Mouse (Mus musculus) B cell, adult 2 months (primary cell): Measurements from ENCODE around the gene Taf3.

Source experiments
- DNase-seq, 2 experiments: peaks; one replicate each; pipeline ENCODE4 v3.0.0; 2022

The Taf3 gene

DNA sequence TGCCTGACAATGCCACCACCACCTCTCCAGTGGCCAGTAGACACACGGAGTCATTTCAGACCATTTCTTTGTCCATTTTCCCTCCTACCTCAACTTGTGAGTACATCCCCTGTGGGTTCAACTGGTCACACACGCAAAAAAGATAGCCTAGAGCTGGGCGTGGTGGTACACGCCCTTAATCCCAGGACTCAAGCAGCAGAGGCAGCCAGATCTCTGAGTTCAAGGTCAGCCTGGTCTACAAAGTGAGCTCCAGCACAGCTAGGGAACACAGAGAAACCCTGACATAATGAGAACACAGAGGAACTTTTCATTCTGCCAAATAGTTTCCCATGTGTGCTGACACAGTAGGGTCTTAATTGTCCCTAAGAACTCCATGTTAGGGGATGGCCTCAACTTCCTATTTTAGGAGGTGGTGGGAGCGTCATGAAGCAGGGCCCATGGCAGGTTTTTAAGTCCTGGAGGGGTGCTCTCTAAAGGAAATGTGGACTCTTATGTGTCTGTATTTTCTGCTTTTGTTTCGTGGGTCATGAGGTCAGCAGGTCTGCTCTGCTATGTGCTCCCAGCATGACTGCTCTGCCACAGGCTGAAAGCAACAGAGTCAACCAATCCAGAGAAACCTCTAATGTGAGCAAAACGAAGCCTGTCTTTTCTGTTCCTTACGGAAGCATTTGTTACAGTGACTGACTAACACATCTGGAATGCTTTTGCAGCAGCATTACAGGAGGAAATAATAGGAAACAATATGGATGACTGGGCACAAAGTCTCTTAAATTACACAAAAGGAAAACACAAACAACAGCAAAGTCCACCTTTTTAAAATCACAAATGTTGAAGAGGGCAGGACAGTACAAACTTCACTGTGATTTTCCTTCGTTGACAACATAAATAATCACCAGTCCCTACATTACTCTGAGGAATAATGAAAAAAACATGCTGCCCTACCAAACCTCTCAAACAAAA, 92.5 kb downstream of the Taf3 start:
- DNase-seq = no peak

GRCm38 (mm10) chr2:9946739-9947138, 101.7 kb downstream of the Taf3 start:
- no peak for DNase-seq

DNA sequence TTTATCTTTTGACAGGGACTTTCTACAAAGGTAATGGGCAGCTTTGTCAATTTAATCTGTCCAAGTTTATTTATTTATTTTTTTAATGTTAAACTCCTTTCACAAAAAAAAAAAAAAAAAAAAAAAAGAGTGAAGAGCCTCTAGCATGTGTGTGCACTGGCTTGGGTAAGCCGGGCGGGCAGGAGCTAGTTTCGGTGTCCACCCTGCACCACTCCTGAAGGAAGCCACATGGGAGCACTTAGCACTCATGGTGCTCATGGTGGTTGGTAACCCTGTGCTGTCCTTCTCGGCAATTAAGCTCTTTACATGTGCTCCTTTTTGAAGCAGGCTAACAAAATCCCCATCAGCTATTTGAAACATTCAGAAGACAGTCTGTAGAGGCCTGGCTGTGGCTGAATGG, 102.8 kb downstream of the Taf3 start:
- no peak for DNase-seq

GRCm38 (mm10) chr2:9943011-9943410, 105.4 kb downstream of the Taf3 start:
- no peak for DNase-seq

DNA sequence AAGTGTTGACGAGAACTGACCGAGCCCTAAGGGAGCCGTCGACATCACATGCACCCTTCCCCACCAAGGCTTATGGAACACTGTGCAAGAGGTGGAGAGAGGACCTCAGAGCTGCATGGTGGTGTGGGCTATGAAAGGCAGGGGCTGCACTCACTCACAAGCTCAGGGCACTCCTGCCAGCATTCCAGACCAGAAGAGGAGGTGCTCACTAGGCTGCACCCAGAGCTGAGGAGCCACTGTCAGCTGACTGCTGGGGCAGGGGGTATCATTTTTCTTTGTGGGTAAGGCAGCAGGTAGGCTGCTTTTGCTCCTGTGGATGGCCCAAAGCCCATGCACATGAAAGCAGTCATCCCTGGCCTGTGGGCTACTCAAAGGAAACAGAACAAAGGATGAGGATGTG, 109.1 kb downstream of the Taf3 start:
- DNase-seq = no peak

GRCm38 (mm10) chr2:9935965-9936364, 112.4 kb downstream of the Taf3 start:
- no peak for DNase-seq

DNA sequence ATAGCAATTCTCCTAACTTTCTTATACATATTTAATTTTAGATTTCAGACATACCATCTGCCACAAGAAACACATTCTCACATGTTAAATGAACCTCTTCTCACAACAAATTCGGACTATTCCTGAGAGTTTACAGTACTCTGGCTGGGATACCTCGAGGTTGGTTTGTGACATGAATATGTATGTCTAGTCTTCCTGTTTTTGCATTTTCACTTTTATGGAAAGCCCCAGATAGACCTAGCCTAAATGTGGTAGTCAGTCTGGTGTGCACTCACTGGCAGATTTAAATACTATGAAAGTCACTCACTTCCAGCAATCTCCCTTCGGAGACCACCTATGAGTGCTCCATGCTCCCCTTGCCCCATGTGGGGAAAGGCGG, 121.5 kb downstream of the Taf3 start:
- no peak for DNase-seq

DNA sequence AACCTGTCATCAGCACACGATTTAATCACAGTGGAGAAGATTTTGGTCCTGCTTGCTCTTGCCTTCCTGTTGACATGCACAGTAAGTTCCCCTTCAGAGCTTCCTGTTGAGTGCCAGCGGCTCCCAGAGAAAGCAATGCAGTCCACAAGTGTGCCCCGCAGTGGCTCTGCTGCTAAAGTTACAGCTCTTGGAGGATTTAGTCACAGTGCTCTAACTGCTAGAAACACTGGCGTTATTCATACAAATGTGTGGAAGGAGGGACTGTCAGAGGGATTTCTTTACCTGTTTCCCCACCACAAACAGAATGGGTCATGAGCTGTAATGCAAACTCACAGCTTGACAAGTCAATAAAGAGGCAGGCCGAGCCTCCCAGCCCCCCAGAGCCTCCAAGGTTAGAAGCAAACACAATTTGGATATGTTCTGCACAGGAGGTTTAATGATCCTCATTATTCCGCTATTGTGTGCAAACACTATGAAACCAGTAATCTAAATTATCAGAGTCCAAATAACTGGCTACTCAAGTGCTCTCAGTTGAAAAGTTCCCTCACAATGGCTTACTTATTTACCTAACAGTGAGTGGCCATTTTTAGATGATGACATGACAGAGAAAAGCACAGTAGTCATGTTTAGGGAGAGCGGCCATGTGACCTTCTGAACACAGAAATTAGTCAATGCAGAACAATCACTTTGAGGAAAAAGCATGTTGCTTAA, 122.0 kb downstream of the Taf3 start:
- peak in 1 of 2 experiments; percentile 6 for DNase-seq

GRCm38 (mm10) chr2:9918691-9919471, 129.5 kb downstream of the Taf3 start:
- DNase-seq = no peak

DNA sequence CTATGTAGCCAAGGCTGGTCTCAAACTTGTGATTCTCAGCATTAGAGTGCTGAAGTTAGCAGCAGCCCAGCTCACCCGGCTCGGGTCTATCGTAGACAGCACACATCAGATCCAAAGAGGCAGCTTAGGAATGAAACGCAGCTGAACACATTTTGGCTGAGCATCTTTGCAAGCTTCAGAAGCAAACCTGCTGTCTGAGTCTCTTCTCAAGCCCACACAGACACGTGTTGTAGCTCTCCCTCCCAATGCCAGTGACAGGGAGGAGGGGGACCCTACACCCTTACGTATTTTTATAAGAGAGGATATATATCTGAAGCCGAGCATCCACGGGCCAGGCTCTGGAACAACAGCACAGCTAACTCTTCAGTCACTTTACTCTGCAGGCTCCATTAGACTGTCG, 130.8 kb downstream of the Taf3 start:
- DNase-seq = no peak

GRCm38 (mm10) chr2:9905995-9906394, 142.4 kb downstream of the Taf3 start:
- no peak for DNase-seq

- no peak for DNase-seq
Observed at GRCm38 (mm10) chr2:9903854-9904560, 144.4 kb downstream of the Taf3 start.

GRCm38 (mm10) chr2:9897846-9898245, 150.6 kb downstream of the Taf3 start:
- no peak for DNase-seq

DNA sequence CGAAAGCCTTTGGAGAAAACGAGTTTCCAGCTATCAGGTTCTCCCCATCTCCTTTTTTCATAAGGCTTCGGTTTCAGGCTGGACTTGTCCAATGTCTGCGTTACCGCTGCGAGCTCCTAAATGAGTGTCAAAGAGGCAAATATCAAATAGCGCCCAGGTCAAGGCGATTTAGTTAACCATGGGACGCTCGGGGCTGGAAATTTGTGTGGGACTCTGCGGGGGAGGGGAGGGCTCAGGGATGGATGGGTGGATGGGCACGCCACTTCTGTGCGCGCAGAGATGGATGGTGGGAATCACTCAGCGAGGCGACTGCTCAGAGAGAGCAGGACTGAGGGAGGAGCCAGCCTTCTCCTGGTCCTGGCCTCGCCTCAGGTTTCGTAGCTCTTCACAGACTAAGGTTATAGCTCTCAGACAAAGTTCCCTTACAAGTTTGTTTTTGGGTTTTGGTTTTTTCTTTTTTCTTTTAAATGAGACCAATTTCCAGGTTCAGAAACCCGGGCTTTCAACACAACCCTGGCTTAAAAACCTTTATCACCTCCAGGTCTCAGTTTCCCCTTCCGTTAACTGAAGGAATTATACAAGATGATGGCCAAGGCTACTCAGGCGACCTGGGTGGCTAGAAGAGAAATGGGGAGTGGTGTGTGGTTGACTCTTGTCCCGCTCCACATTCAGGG, 152.2 kb downstream of the Taf3 start:
- DNase-seq = no peak

DNA sequence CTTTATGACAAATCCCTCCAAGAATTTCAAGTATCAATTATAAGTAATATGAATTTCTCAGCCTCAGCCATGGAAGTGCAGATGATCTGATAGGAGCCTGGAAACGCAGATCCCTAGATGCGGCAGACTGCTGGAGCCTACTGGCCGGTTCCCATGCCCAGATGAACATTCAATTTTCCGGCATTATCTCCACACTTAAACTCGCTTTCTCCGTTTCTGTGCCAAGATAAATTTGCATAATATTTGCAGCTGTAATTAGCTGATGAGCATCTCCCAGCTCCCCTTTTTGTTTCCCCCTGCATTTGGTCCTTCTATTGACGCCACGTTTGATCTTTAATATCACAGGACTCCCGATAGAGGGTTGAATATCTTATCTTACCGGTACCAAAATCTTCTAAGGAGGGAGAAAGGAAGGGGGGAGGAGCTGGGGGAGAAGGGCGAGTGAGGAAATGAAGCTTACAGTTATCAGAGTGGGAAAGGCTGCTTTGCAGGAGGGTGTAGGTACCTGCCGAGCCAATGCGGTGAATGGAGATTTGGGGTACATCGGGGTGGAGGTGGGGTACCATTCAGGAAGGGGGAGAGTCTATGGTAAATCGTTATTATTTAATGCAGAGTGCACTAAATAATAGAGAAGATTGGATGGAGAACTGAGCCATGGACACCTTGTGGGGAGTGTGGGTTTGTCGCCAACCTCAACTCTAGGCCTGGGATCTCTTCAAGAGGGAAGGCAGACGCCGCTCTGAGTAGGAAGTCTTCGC, 153.4 kb downstream of the Taf3 start:
- DNase-seq = no peak

- no peak for DNase-seq
Observed at GRCm38 (mm10) chr2:9893272-9893953, 155.0 kb downstream of the Taf3 start.

- no peak for DNase-seq
Observed at GRCm38 (mm10) chr2:9892541-9892940, 155.9 kb downstream of the Taf3 start.

GRCm38 (mm10) chr2:9890906-9891305, 157.5 kb downstream of the Taf3 start:
- no peak for DNase-seq

GRCm38 (mm10) chr2:9890251-9890650, 158.1 kb downstream of the Taf3 start:
- no peak for DNase-seq

DNA sequence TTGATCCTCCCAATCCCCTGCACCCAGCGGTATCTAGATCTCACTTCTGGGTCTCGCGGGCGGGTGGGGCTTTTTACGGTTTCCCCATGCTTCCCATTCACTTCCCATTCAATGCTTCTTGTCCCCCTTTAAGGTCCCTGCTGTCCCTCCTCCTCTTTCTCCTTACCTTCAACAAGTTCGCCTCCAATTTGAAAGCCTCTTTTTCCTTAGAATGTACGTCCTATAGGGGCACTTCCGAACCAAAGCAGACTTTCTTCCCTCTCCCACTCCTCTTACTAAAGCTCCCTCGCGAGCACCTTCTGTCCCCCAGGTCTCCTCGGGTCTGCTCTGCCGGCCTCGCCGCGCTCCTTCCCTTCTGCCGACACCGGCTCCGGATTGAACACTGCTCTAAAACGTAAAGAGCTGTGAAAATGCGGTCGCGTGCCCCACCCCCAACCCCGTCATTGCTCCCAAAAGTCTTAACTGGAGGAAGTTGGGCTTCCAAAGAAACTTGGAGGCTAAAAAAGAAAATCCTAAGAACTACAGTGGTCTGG, 158.7 kb downstream of the Taf3 start, which contains the start of gene Gata3:
Gene Gata3 (minus strand): TSS at position 384 of the 533 bp plus-strand sequence.
- DNase-seq = no peak
